Mouse (Mus musculus) embryonic facial prominence, embryonic 11.5 days (tissue): ENCODE data around the gene 1700003F12Rik. TPM values are rescaled to one million over a fixed set of nuclear protein-coding genes. Genes with fewer than 3 reads are reported as not detected.

Source experiments
- ATAC-seq: fragments of 200-750 bp; cut with Nextera tagmentation; replicated peaks from 2 replicates; pipeline ENCODE4 v1.8.0; 2017; ENCODE audit warnings: low read depth; ENCODE audit not compliant: insufficient number of reproducible peaks, low FRiP score, low TSS enrichment
- DNase-seq: peaks from one replicate; pipeline ENCODE4 v3.0.0-alpha.2; 2015; ENCODE audit warnings: low spot score
- H3K27ac ChIP-seq: fragments of 300-500 bp; sonication (generic); replicated peaks from 2 replicates; pipeline ENCODE4 v1.5.1; 2014; ENCODE audit warnings: mild to moderate bottlenecking, low read depth, low read length, control low read depth
- H3K27me3 ChIP-seq: fragments of 300-500 bp; sonication (generic); 2 replicates; pipeline ENCODE4 v1.6.1; 2014; ENCODE audit warnings: mild to moderate bottlenecking, low read length, moderate library complexity, mixed read lengths; ENCODE audit not compliant: control insufficient read depth, insufficient read depth
- H3K36me3 ChIP-seq: fragments of 300-500 bp; sonication (generic); replicated peaks from 2 replicates; pipeline ENCODE4 v1.6.1; 2014; ENCODE audit warnings: low read depth, mild to moderate bottlenecking, low read length, moderate library complexity, mixed read lengths; ENCODE audit not compliant: control insufficient read depth, insufficient read depth
- H3K4me1 ChIP-seq: fragments of 300-500 bp; sonication (generic); 2 replicates; pipeline ENCODE4 v1.6.1; 2014; ENCODE audit warnings: low read length, mixed read lengths; ENCODE audit not compliant: control insufficient read depth, insufficient read depth
- H3K4me2 ChIP-seq: fragments of 300-500 bp; sonication (generic); 2 replicates; pipeline ENCODE4 v1.6.1; 2014; ENCODE audit warnings: low read depth, mild to moderate bottlenecking, control low read depth, low read length, moderate library complexity
- H3K4me3 ChIP-seq: fragments of 300-500 bp; sonication (generic); 2 replicates; pipeline ENCODE4 v1.5.1; 2014; ENCODE audit warnings: low read depth, low read length, control low read depth
- H3K9ac ChIP-seq: fragments of 300-500 bp; sonication (generic); replicated peaks from 2 replicates; pipeline ENCODE4 v1.6.1; 2014; ENCODE audit warnings: mild to moderate bottlenecking, control low read depth, low read length
- H3K9me3 ChIP-seq: fragments of 300-500 bp; sonication (generic); replicated peaks from 2 replicates; pipeline ENCODE4 v1.6.1; 2016; ENCODE audit warnings: mild to moderate bottlenecking, low read length, inconsistent platforms, mixed read lengths; ENCODE audit not compliant: control insufficient read depth
- WGBS: fragments of 180-500 bp; shearing (Covaris S2); extraction: QIAGEN DNeasy Blood & Tissue Kit; methylation state at CpG from one replicate; pipeline ENCODE4 v1.1.7; 2014; 5-methylcytosine and 5-hydroxymethylcytosine counted together
- polyA plus RNA-seq: library from polyadenylated mRNA; unstranded; fragments of >200 nt; fragmentation: Nextera tagmentation; extraction: Ambion mirVana; gene quantifications from 2 replicates; pipeline ENCODE4 v1.2.1, GENCODE M21; 2014

1700003F12Rik gene
- polyA plus RNA-seq, 1 experiment from 2014 or later: 1.5 TPM

DNA sequence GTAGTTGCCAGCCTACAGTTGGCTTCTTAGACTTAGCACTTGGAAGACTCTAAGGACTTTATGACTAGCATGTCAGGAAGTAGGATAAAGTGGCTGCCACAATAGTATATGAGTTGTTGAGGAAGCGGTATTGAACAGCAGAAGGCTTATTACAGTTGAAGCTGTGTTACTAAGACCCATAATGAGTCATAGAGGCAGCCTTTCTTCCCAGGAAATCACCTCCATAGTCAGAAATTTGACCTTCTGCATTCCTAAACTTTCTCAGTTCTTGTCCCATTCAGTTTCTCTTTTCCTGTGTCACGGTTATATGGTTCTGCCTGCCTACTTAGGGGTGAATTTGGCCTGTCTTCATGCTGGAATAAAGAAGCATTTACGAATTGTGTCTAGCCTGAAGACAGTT lies 29.9 kb upstream of the 1700003F12Rik start:
- 80% methylated on average over 3 of the region's 3 CpGs for WGBS
- Histone ChIP-seq H3K27ac (no peak overlapping the region), H3K36me3 (no peaks in the 10 kb centered on the region; the same call in 1 of the 2 replicates), H3K4me2 (no peak overlapping the region), H3K4me1 (no peaks in the 10 kb centered on the region), H3K9ac (no peak overlapping the region), H3K27me3 (no peaks in the 10 kb centered on the region), H3K4me3 (no peak overlapping the region), H3K9me3 (no peaks in the 10 kb centered on the region)
- ATAC-seq (no peak), DNase-seq (no peak)

- H3K9me3 ChIP-seq: no peaks in the 10 kb centered on the region
- H3K27ac ChIP-seq: no peak overlapping the region
- H3K9ac ChIP-seq: no peak overlapping the region
- no peaks in the 10 kb centered on the region; the same call in 1 of the 2 replicates for H3K36me3 ChIP-seq
- H3K4me3 ChIP-seq: no peak overlapping the region
- ATAC-seq: no peak
- 94% methylated on average over 5 of the region's 5 CpGs for WGBS
- H3K27me3 ChIP-seq: no peaks in the 10 kb centered on the region
- H3K4me1 ChIP-seq: no peaks in the 10 kb centered on the region
- no peak for DNase-seq
- no peak overlapping the region for H3K4me2 ChIP-seq
These were observed 29.5 kb upstream of the 1700003F12Rik start for GRCm38 (mm10) chr2:154517424-154517823.

DNA sequence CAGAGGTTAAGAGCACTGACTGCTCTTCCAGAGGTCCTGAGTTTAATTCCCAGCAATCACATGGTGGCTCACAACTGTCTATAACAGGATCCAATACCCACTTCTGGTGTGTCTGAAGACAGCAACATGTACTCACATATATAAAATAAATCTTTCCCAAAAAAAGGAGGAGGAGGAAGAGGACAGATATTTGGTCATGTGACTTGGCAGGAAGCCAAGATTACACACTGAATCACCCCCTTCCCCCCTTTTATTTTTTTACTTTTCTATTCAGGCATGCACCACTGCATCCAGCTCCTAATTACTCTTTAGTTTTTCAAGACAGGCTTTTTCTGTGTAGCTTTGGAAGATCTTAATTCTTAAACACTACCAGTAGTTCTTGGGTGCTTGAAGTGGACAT lies 25.4 kb upstream of the 1700003F12Rik start:
- DNase-seq: no peak
- no peak overlapping the region for H3K27ac ChIP-seq
- H3K9ac ChIP-seq: no peak overlapping the region
- H3K9me3 ChIP-seq: no peaks in the 10 kb centered on the region
- no peaks in the 10 kb centered on the region for H3K27me3 ChIP-seq
- no peak for ATAC-seq
- H3K4me1 ChIP-seq: no peaks in the 10 kb centered on the region
- H3K4me2 ChIP-seq: no peak overlapping the region
- H3K4me3 ChIP-seq: no peak overlapping the region
- no peaks in the 10 kb centered on the region; the same call in 1 of the 2 replicates for H3K36me3 ChIP-seq

GRCm38 (mm10) chr2:154522334-154522733 lies 24.6 kb upstream of the 1700003F12Rik start:
- H3K9me3 ChIP-seq: no peaks in the 10 kb centered on the region
- no peak for ATAC-seq
- no peaks in the 10 kb centered on the region for H3K4me1 ChIP-seq
- H3K4me3 ChIP-seq: no peak overlapping the region
- H3K4me2 ChIP-seq: no peak overlapping the region
- no peak overlapping the region for H3K9ac ChIP-seq
- WGBS: 89% methylated on average over 5 of the region's 5 CpGs
- no peaks in the 10 kb centered on the region for H3K27me3 ChIP-seq
- H3K36me3 ChIP-seq: no peaks in the 10 kb centered on the region; the same call in 1 of the 2 replicates
- no peak overlapping the region for H3K27ac ChIP-seq
- DNase-seq: no peak

DNA sequence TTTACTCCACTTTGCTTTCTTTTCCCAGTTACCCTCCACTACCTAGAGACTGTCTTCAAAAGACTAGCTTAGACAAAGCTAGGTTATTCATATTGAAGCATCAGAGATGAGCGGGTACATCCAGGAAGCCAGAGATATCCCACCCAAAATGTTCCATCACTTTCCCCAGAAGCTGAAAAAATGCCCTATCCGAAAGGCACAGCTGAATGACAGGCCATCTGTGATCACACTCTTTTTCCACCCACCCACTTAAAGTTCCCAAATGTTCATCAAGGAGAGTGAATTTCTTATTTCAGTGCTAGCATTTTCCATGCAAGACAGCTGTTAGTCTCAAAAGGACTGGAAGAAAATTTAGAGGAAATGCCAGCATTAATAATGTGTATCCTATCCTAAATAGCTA lies 21.6 kb upstream of the 1700003F12Rik start:
- DNase-seq: no peak
- Histone ChIP-seq H3K9me3 (no peaks in the 10 kb centered on the region), H3K4me3 (no peak overlapping the region), H3K9ac (no peak overlapping the region), H3K4me2 (no peak overlapping the region), H3K4me1 (no peaks in the 10 kb centered on the region), H3K27ac (no peak overlapping the region), H3K27me3 (no peaks in the 10 kb centered on the region), H3K36me3 (peaks cover 3% of the 10 kb centered on the region)
- ATAC-seq: no peak
- WGBS: 92% methylated on average over 2 of the region's 2 CpGs

DNA sequence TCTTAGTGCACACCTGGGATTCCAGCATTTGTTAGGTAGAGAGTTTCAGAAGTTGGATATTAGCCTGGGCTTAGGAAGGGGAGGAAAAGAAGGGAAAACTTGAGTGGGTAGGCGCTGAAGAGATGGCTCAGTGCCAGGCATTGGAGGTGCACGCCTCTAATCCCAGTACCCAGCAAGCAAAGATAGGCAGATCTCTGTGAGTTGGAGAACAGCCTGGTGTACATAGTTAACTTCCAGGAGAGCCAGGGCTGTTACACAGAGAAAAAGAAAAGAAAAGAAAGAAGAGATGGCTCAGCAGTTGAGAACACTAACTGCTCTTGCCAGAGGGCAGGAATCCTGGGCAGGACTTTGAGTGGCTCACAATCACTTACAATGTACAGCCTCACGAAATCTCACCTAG lies 20.4 kb upstream of the 1700003F12Rik start:
- Histone ChIP-seq H3K4me1 (no peaks in the 10 kb centered on the region), H3K4me2 (no peak overlapping the region), H3K9me3 (no peaks in the 10 kb centered on the region), H3K36me3 (peaks cover 3% of the 10 kb centered on the region), H3K9ac (no peak overlapping the region), H3K27ac (no peak overlapping the region), H3K27me3 (no peaks in the 10 kb centered on the region), H3K4me3 (no peak overlapping the region)
- DNase-seq: no peak
- no peak for ATAC-seq
- WGBS: 83% methylated on average over 3 of the region's 3 CpGs

DNA sequence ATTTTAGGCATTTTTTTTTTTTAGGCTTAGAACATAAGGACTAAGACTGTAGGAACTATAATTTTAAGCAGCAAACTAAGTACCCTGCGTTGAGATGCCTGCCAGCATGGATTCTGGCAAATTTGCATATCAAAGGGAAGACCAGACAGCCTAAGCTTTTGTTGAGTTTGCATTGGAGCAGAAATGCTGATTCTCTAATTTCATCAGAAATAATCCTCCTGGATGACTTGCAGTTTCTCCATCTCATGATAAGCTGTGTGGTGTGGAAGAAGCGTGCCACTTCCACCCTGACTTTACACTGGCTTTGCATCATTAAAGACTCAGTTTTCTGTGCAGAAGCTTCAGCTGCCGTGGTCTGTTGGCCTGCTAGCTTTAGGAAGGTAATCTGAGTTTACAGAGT lies 14.0 kb upstream of the 1700003F12Rik start:
- H3K36me3 ChIP-seq: peaks cover 11% of the 10 kb centered on the region
- no peak overlapping the region for H3K4me2 ChIP-seq
- H3K27ac ChIP-seq: no peak overlapping the region
- H3K9me3 ChIP-seq: no peaks in the 10 kb centered on the region
- ATAC-seq: no peak
- H3K27me3 ChIP-seq: no peaks in the 10 kb centered on the region
- H3K4me1 ChIP-seq: no peaks in the 10 kb centered on the region
- DNase-seq: no peak
- WGBS: 68% methylated on average over 3 of the region's 3 CpGs
- H3K4me3 ChIP-seq: no peak overlapping the region
- no peak overlapping the region for H3K9ac ChIP-seq

DNA sequence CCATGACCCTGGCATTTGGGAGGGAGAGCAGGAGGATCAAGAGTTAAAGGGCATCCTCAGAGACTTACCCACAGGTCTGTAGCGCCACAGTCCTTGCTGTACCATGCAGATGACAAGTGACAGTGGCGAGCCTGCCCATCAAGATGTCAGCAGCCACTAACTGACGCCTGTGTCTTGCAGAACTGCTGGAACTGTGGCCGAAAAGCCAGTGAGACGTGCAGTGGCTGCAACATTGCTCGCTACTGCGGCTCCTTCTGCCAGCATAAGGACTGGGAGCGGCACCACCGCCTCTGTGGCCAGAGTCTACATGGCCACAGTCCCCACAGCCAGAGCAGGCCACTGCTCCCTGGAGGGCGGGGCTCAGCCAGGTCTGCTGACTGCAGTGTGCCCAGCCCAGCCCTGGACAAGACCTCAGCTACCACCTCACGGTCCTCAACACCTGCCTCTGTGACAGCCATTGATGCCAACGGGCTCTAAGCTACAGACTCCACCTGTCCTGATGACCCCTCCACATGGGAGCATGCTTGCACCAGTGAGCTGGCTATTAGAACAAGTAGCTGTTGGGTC lies 12.1 kb upstream of the 1700003F12Rik start:
- WGBS: 94% methylated on average over 12 of the region's 12 CpGs
- Histone ChIP-seq H3K4me3 (no peak overlapping the region), H3K27me3 (no peaks in the 10 kb centered on the region), H3K4me1 (no peaks in the 10 kb centered on the region), H3K9ac (no peak overlapping the region), H3K27ac (no peak overlapping the region), H3K4me2 (no peak overlapping the region), H3K36me3 (peaks cover 8% of the 10 kb centered on the region; the same call in 1 of the 2 replicates), H3K9me3 (no peaks in the 10 kb centered on the region)
- ATAC-seq (no peak), DNase-seq (no peak)
